Mouse (Mus musculus) G1E-ER4 (cell line): ENCODE data around the gene Trip10. TPM values are rescaled to one million over a fixed set of nuclear protein-coding genes. Genes with fewer than 3 reads are reported as not detected.

Source experiments
- GATA1 ChIP-seq: IDR thresholded peaks from one replicate; pipeline ENCODE4 v1.8.0; 2012; ENCODE audit warnings: low read length, inconsistent platforms
- polyA plus RNA-seq: library from polyadenylated mRNA; stranded (reverse); fragments of >175 nt; gene quantifications from 2 replicates; pipeline ENCODE4 v1.2.3, GENCODE M21; 2012

Trip10 gene
- polyA plus RNA-seq, result 13.9 and 14.8 TPM in 2 replicates

- no peak for TF ChIP-seq GATA1
Measured at GRCm38 (mm10) chr17:57249186-57250181, at the start of gene Trip10. TSS of gene Trip10 (plus strand) at chr17:57249455.

GRCm38 (mm10) chr17:57201841-57202724, 47.2 kb upstream of the Trip10 start:
- TF ChIP-seq GATA1, result no peak

GRCm38 (mm10) chr17:57207938-57208337, 41.3 kb upstream of the Trip10 start:
- TF ChIP-seq GATA1, result no peak

GRCm38 (mm10) chr17:57209330-57209729, 39.9 kb upstream of the Trip10 start:
- TF ChIP-seq GATA1, result no peak

GRCm38 (mm10) chr17:57211501-57211900, 37.8 kb upstream of the Trip10 start:
- TF ChIP-seq GATA1, result no peak

GRCm38 (mm10) chr17:57214676-57215387, 34.4 kb upstream of the Trip10 start:
- TF ChIP-seq GATA1, result no peak

GRCm38 (mm10) chr17:57218335-57218900, 30.8 kb upstream of the Trip10 start:
- TF ChIP-seq GATA1, result no peak

GRCm38 (mm10) chr17:57219167-57219883, 29.9 kb upstream of the Trip10 start:
- no peak for TF ChIP-seq GATA1

GRCm38 (mm10) chr17:57219884-57220207, 29.4 kb upstream of the Trip10 start:
- no peak for TF ChIP-seq GATA1

GRCm38 (mm10) chr17:57221911-57222310, 27.3 kb upstream of the Trip10 start:
- TF ChIP-seq GATA1, result no peak

GRCm38 (mm10) chr17:57223313-57223712, 25.9 kb upstream of the Trip10 start:
- no peak for TF ChIP-seq GATA1

- no peak for TF ChIP-seq GATA1
Measured at GRCm38 (mm10) chr17:57227468-57227867, 21.8 kb upstream of the Trip10 start.

- no peak for TF ChIP-seq GATA1
Measured at GRCm38 (mm10) chr17:57228014-57228413, 21.2 kb upstream of the Trip10 start, which contains the start of gene C3. TSS of gene C3 (minus strand) at chr17:57228136.

- no peak for TF ChIP-seq GATA1
Measured at GRCm38 (mm10) chr17:57228873-57229272, 20.4 kb upstream of the Trip10 start.
